Mouse (Mus musculus) layer of hippocampus, postnatal 10 days (tissue): ENCODE results near the gene St6gal1. TPM values are rescaled to one million over a fixed set of nuclear protein-coding genes. Genes with fewer than 3 reads are reported as not detected.

Experiments used
- total RNA-seq, 2 experiments: library from RNA; stranded (reverse); gene quantifications; 2 replicates each; pipeline ENCODE4 v1.2.3; 2021

St6gal1 gene
- total RNA-seq, 2 experiments from 2014 or later: 12.8 to 15.5 TPM

Other genes starting within 250 kb of the St6gal1 start
- not detected for gene Kng2, start 195.3 kb upstream of the St6gal1 start, total RNA-seq
- not detected for gene Kng1, start 166.9 kb upstream of the St6gal1 start, total RNA-seq
- 100 to 1,000 TPM; 701 to 766 TPM for gene Eif4a2, start 117.3 kb upstream of the St6gal1 start, total RNA-seq
- gene Rfc4, start 97.0 kb upstream of the St6gal1 start, total RNA-seq: 1 to 10 TPM; 5.6 to 7.1 TPM
- gene Adipoq, start 78.2 kb upstream of the St6gal1 start, total RNA-seq: not detected
- under 1 TPM in 1 of 2 experiments, not detected in 1; 0.18 TPM for gene Rtp1, start 204.4 kb downstream of the St6gal1 start, total RNA-seq